Comparison of ENCODE assay signal across 12 mouse cellular contexts in the genomic region with DNA sequence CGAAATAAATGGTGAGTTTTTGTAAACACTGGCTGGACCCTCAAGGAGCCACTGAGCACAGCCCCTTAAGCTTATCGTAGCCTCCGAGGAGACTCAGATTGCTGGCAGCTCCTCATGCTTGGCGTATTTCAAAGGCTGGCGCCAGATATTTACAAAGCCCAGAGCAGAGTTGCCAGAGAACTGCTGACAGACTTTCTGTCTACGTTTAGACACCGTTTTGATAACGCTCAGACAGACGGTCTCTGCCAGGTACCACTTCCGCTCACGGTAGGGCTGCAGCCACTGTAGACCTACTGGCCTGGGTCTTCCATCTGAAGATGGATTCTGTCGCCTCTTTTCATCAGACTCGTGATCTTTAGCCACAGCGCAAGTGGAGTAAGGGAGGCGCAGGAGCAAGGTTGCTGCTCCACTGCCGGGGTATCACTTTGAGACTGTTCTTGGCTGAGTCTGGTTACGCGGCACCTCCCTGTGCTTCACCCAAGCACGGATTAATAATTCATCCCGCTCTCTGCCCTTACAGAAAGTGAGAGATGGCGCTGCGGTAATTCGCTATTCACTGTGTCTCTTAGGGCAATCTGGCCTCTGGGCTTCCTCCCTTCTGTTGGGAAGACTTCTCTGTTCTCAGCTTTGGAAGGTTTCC. TPM values are rescaled to one million over a fixed set of nuclear protein-coding genes. Genes with fewer than 3 reads are reported as not detected.
DNase-seq lines count a peak whose midpoint lies in the region; ATAC-seq and TF ChIP-seq lines count a peak whose summit lies in the region.
"Had no signal": no experiment of that assay in that cellular context is flagged by ENCODE, and none has a peak within 500 bp of the region (broad histone marks: within the 10 kb centered on the region; RNA-seq: fewer than 3 reads in every experiment).

No protein-coding gene starts in this region.

- no peak for TF ChIP-seq CTCF in left cerebral cortex, adult 2 months (IDR thresholded peaks at IDR 0.05)
- no peak for TF ChIP-seq CTCF in midbrain, postnatal 0 days (IDR thresholded peaks at IDR 0.05)

- H3K4me1 ChIP-seq in lung, embryonic 15.5 days = peaks cover 7% of the 10 kb centered on the region; the same call in 1 of the 2 replicates
- no peaks in the 10 kb centered on the region for H3K4me1 ChIP-seq in midbrain, embryonic 16.5 days (ENCODE audit: control insufficient read depth, insufficient read depth, low read length)
- H3K4me1 ChIP-seq in midbrain, postnatal 0 days (ENCODE audit: insufficient read depth, low read length) = no peaks in the 10 kb centered on the region
- H3K4me1 ChIP-seq: limb, embryonic 13.5 days had no signal

- H3K27ac ChIP-seq in left cerebral cortex, adult 2 months = no peak overlapping the region
- H3K27ac ChIP-seq in lung, embryonic 15.5 days = peak overlapping the region; percentile 44; the same call in 1 of the 2 replicates
- H3K27ac ChIP-seq in midbrain, embryonic 16.5 days (ENCODE audit: low read length) = no peak overlapping the region
- H3K27ac ChIP-seq in midbrain, postnatal 0 days (ENCODE audit: low read depth, low read length) = no peak overlapping the region
- H3K27ac ChIP-seq: limb, embryonic 13.5 days had no signal

- peak overlapping the region; percentile 43 for H3K4me3 ChIP-seq in left cerebral cortex, adult 2 months
- H3K4me3 ChIP-seq in lung, embryonic 15.5 days = peak overlapping the region; percentile 26
- H3K4me3 ChIP-seq in midbrain, embryonic 16.5 days (ENCODE audit: low read depth, low read length) = no peak overlapping the region
- no peak overlapping the region for H3K4me3 ChIP-seq in midbrain, postnatal 0 days (ENCODE audit: low read depth, low read length)
- H3K4me3 ChIP-seq: erythroblast, embryonic 14.5 days; limb, embryonic 13.5 days had no signal

- intact Hi-C loops in left cerebral cortex, adult 2 months (cut with DNase I) = loop anchor here (10.0 kb wide), 1 partner anchor 282 kb away; no protein-coding TSS in a partner anchor
- intact Hi-C loops in left cerebral cortex, postnatal 14 days (cut with DNase I) = no loop called here

- peak in 1 of 2 experiments; percentile 12 for DNase-seq in left cerebral cortex, adult 2 months (ENCODE audit: extremely low spot score in 1 of 2, low spot score in 2 of 2)
- no peak for DNase-seq in left cerebral cortex, postnatal 14 days (ENCODE audit: low spot score in 2 of 2)
- DNase-seq in cerebellum, adult 9-10 months = peak; percentile 39
- peak; percentile 50 to 56 for DNase-seq in heart, adult 18-20 months
- DNase-seq in midbrain, postnatal 0 days (ENCODE audit: low spot score) = no peak
- DNase-seq: kidney, adult 11 months had no signal

- H3K4me2 ChIP-seq in lung, embryonic 15.5 days = peak overlapping the region; percentile 56
- no peak overlapping the region for H3K4me2 ChIP-seq in midbrain, embryonic 16.5 days (ENCODE audit: low read length)
- no peak overlapping the region for H3K4me2 ChIP-seq in midbrain, postnatal 0 days (ENCODE audit: low read depth, low read length, poor library complexity, severe bottlenecking)
- H3K4me2 ChIP-seq: limb, embryonic 13.5 days had no signal

- peak; percentile 67; the same call in 1 of the 2 replicates for ATAC-seq in lung, embryonic 15.5 days (ENCODE audit: borderline replicate concordance, extremely low read depth, low FRiP score, low TSS enrichment)
- no peak for ATAC-seq in midbrain, embryonic 16.5 days
- no peak for ATAC-seq in midbrain, postnatal 0 days (ENCODE audit: low FRiP score)
- no peak for ATAC-seq in megakaryocyte, adult 5-6 weeks (ENCODE audit: poor library complexity, severe bottlenecking)

- peak overlapping the region; percentile 10; the same call in 1 of the 2 replicates for H3K9ac ChIP-seq in lung, embryonic 15.5 days
- no peak overlapping the region for H3K9ac ChIP-seq in midbrain, embryonic 16.5 days (ENCODE audit: low read depth, low read length)
- no peak overlapping the region for H3K9ac ChIP-seq in midbrain, postnatal 0 days (replicated peaks; ENCODE audit: low read length, poor library complexity, severe bottlenecking)
- H3K9ac ChIP-seq: limb, embryonic 13.5 days had no signal

- no peaks in the 10 kb centered on the region for H3K27me3 ChIP-seq in lung, embryonic 15.5 days
- no peaks in the 10 kb centered on the region for H3K27me3 ChIP-seq in midbrain, embryonic 16.5 days (ENCODE audit: control insufficient read depth, insufficient read depth, low read depth, low read length)
- H3K27me3 ChIP-seq in midbrain, postnatal 0 days (ENCODE audit: insufficient read depth, low read length) = no peaks in the 10 kb centered on the region
- H3K27me3 ChIP-seq: limb, embryonic 13.5 days had no signal

- 48% methylated on average over 23 of the region's 23 CpGs for WGBS in lung, embryonic 15.5 days
- 88% methylated on average over 23 of the region's 23 CpGs for WGBS in midbrain, embryonic 16.5 days
- WGBS in midbrain, postnatal 0 days = 85% methylated on average over 23 of the region's 23 CpGs

- H3K36me3 ChIP-seq in lung, embryonic 15.5 days = no peaks in the 10 kb centered on the region
- H3K36me3 ChIP-seq in midbrain, embryonic 16.5 days (ENCODE audit: control insufficient read depth, insufficient read depth, low read length) = no peaks in the 10 kb centered on the region
- no peaks in the 10 kb centered on the region for H3K36me3 ChIP-seq in midbrain, postnatal 0 days (ENCODE audit: insufficient read depth, low read length)
- H3K36me3 ChIP-seq: limb, embryonic 13.5 days had no signal

- H3K9me3 ChIP-seq in lung, embryonic 15.5 days = no peaks in the 10 kb centered on the region
- no peaks in the 10 kb centered on the region for H3K9me3 ChIP-seq in midbrain, embryonic 16.5 days (replicated peaks; ENCODE audit: control insufficient read depth, low read length, poor library complexity, severe bottlenecking)
- no peaks in the 10 kb centered on the region for H3K9me3 ChIP-seq in midbrain, postnatal 0 days (ENCODE audit: low read length)
- H3K9me3 ChIP-seq: limb, embryonic 13.5 days had no signal

RNA-seq across cellular contexts. Expression of gene Gm10118, which starts 40.7 kb away (rescaled TPM):
- total RNA-seq in left cerebral cortex, adult 2 months (2021) = 1 to 10 TPM; 7.8 to 8.3 TPM
- 1 to 10 TPM; 5.6 to 5.9 TPM for total RNA-seq in left cerebral cortex, postnatal 14 days (2021)
- total RNA-seq in heart, adult 18-20 months (2021) = not detected
- 0.08 and 0.11 TPM in 2 replicates for polyA plus RNA-seq in lung, embryonic 15.5 days (2015; fragmentation: Nextera tagmentation; extraction: Ambion mirVana)
- 1.4 and 2.4 TPM in 2 replicates for polyA plus RNA-seq in midbrain, embryonic 16.5 days (2015; fragmentation: Nextera tagmentation; extraction: Ambion mirVana)
- 4.3 and 4.7 TPM in 2 replicates for total RNA-seq in midbrain, postnatal 0 days (2014; rRNA removed)
- polyA plus RNA-seq in midbrain, postnatal 0 days (2015; fragmentation: Nextera tagmentation; extraction: Ambion mirVana) = 0.88 and 0.90 TPM in 2 replicates
- total RNA-seq in megakaryocyte, adult 5-6 weeks (2015) = not detected in 2 replicates
- not detected in 2 replicates for total RNA-seq in megakaryocyte, adult 5-6 weeks (2017)
- total RNA-seq: MEL had no signal
- polyA plus RNA-seq: erythroblast, embryonic 14.5 days had no signal

Comparison
In these comparisons a context has a peak if more than half of its experiments do, and no peak if none do; other contexts are left out.
1. DNase-seq: peak in cerebellum, adult 9-10 months (single experiment) and heart, adult 18-20 months (2 of 2); none in left cerebral cortex, postnatal 14 days (0 of 2) and midbrain, postnatal 0 days (single experiment).
2. H3K4me3 ChIP-seq: peak in left cerebral cortex, adult 2 months (single experiment) and lung, embryonic 15.5 days (single experiment); none in midbrain, embryonic 16.5 days (single experiment) and midbrain, postnatal 0 days (single experiment).